Mouse (Mus musculus) bone marrow macrophage, adult 2 months (primary cell): ENCODE data around the gene Cdh4.

Experiments
- CTCF ChIP-seq: IDR thresholded peaks from 2 replicates; pipeline ENCODE4 v1.5.1; 2012; ENCODE audit warnings: low read depth, mild to moderate bottlenecking, low read length, moderate library complexity
- POLR2A ChIP-seq: IDR thresholded peaks from 2 replicates; pipeline ENCODE4 v1.6.1; 2012; ENCODE audit warnings: mild to moderate bottlenecking, low read depth, low read length, borderline replicate concordance

- no peak for TF ChIP-seq CTCF
- TF ChIP-seq POLR2A: no peak
These were observed 88.3 kb downstream of the Cdh4 start for GRCm38 (mm10) chr2:179530436-179531040.
